Mouse (Mus musculus) mouse trophoblast stem cell (cell line): ENCODE measurements around the gene Zp1.

Experiments used
- in situ Hi-C, 2 experiments: fragments of 300-500 bp; cut with MseI, MboI; formaldehyde crosslinking; loops; 2 replicates in 1 of 2; 3 replicates in 1 of 2; pipeline ENCODE4 v1.15.1; 2025

Gene Zp1

GRCm38 (mm10) chr19:10920532-10920931 lies at the start of gene Zp1:
Zp1 (minus strand) TSS chr19:10920632.
- in situ Hi-C loops = no loop called here

- in situ Hi-C loops = loop anchor here in 1 of 2 experiments (25.0 kb wide), 1 partner anchor 256 kb away; no protein-coding TSS in a partner anchor
These were observed 48.1 kb upstream of the Zp1 start for GRCm38 (mm10) chr19:10968578-10968977.

GRCm38 (mm10) chr19:10965721-10966120 lies 45.3 kb upstream of the Zp1 start:
- in situ Hi-C loops = loop anchor here in 1 of 2 experiments (25.0 kb wide), 1 partner anchor 253 kb away; no protein-coding TSS in a partner anchor

GRCm38 (mm10) chr19:10959978-10960346 lies 39.5 kb upstream of the Zp1 start:
- in situ Hi-C loops = loop anchor here in 1 of 2 experiments (5.0 to 25.0 kb wide), 2 partner anchors 48 to 248 kb away; no protein-coding TSS in a partner anchor

- in situ Hi-C loops = loop anchor here in 1 of 2 experiments (5.0 to 25.0 kb wide), 2 partner anchors 47 to 247 kb away; no protein-coding TSS in a partner anchor
These were observed 38.9 kb upstream of the Zp1 start for GRCm38 (mm10) chr19:10959085-10959977.

- in situ Hi-C loops = loop anchor here in 1 of 2 experiments (25.0 kb wide), 1 partner anchor 240 kb away; no protein-coding TSS in a partner anchor
These were observed 31.8 kb upstream of the Zp1 start for GRCm38 (mm10) chr19:10952021-10952939.

- in situ Hi-C loops = loop anchor here in 1 of 2 experiments (10.0 kb wide), 1 partner anchor 235 kb away; no protein-coding TSS in a partner anchor
These were observed 29.1 kb upstream of the Zp1 start for GRCm38 (mm10) chr19:10949558-10949957.

GRCm38 (mm10) chr19:10949112-10949511 lies 28.7 kb upstream of the Zp1 start, which contains the start of gene Ccdc86:
Ccdc86 (minus strand) TSS chr19:10949266.
- in situ Hi-C loops = loop anchor here in 1 of 2 experiments (10.0 kb wide), 1 partner anchor 234 kb away; no protein-coding TSS in a partner anchor

GRCm38 (mm10) chr19:10948416-10948815 lies 28.0 kb upstream of the Zp1 start:
- in situ Hi-C loops = loop anchor here in 1 of 2 experiments (10.0 kb wide), 1 partner anchor 234 kb away; no protein-coding TSS in a partner anchor

GRCm38 (mm10) chr19:10947219-10947618 lies 26.8 kb upstream of the Zp1 start:
- in situ Hi-C loops = loop anchor here in 1 of 2 experiments (10.0 kb wide), 1 partner anchor 232 kb away; no protein-coding TSS in a partner anchor

GRCm38 (mm10) chr19:10946506-10946905 lies 26.1 kb upstream of the Zp1 start:
- in situ Hi-C loops = loop anchor here in 1 of 2 experiments (10.0 kb wide), 1 partner anchor 232 kb away; no protein-coding TSS in a partner anchor

- in situ Hi-C loops = loop anchor here in 1 of 2 experiments (10.0 kb wide), 1 partner anchor 229 kb away; no protein-coding TSS in a partner anchor
These were observed 23.5 kb upstream of the Zp1 start for GRCm38 (mm10) chr19:10943955-10944354.

GRCm38 (mm10) chr19:10940801-10941457 lies 20.5 kb upstream of the Zp1 start:
- in situ Hi-C loops = loop anchor here in 1 of 2 experiments (10.0 kb wide), 1 partner anchor 226 kb away; no protein-coding TSS in a partner anchor

- in situ Hi-C loops = loop anchor here in 1 of 2 experiments (10.0 kb wide), 1 partner anchor 225 kb away; no protein-coding TSS in a partner anchor
These were observed 19.8 kb upstream of the Zp1 start for GRCm38 (mm10) chr19:10940097-10940800.

- in situ Hi-C loops = no loop called here
These were observed 18.3 kb upstream of the Zp1 start for GRCm38 (mm10) chr19:10938771-10939170.

- in situ Hi-C loops = no loop called here
These were observed 16.7 kb upstream of the Zp1 start, which contains the start of gene Ptgdr2 for GRCm38 (mm10) chr19:10937110-10937563. Ptgdr2 (plus strand) TSS chr19:10937160.

- in situ Hi-C loops = no loop called here
These were observed 15.6 kb upstream of the Zp1 start for GRCm38 (mm10) chr19:10936077-10936476.

GRCm38 (mm10) chr19:10935029-10935428 lies 14.6 kb upstream of the Zp1 start:
- in situ Hi-C loops = no loop called here

GRCm38 (mm10) chr19:10930641-10931040 lies 10.2 kb upstream of the Zp1 start:
- in situ Hi-C loops = no loop called here
